Mouse (Mus musculus) bone marrow, adult 2 months (tissue): ENCODE results near the gene Gpr82.

Experiments used
- CTCF ChIP-seq: fragments of 200-500 bp; IDR thresholded peaks from 2 replicates; pipeline ENCODE4 v1.5.1; 2011; ENCODE audit warnings: low read length, control low read depth; ENCODE audit not compliant: control insufficient read depth, insufficient read depth
- POLR2A ChIP-seq: fragments of 200-500 bp; IDR thresholded peaks from 2 replicates; pipeline ENCODE4 v1.6.1; 2011; ENCODE audit warnings: low read depth, mild to moderate bottlenecking, control low read depth, low read length, borderline replicate concordance; ENCODE audit not compliant: control insufficient read depth

- TF ChIP-seq CTCF (no peak), POLR2A (no peak)
These were observed 43.9 kb upstream of the Gpr82 start for GRCm38 (mm10) chrX:13617294-13617693.
